Mouse (Mus musculus): ENCODE results near the gene Taf9. TPM values are rescaled to one million over a fixed set of nuclear protein-coding genes. Genes with fewer than 3 reads are reported as not detected.

The Taf9 gene
- polyA plus RNA-seq, 2 experiments = 16.2 TPM

DNA sequence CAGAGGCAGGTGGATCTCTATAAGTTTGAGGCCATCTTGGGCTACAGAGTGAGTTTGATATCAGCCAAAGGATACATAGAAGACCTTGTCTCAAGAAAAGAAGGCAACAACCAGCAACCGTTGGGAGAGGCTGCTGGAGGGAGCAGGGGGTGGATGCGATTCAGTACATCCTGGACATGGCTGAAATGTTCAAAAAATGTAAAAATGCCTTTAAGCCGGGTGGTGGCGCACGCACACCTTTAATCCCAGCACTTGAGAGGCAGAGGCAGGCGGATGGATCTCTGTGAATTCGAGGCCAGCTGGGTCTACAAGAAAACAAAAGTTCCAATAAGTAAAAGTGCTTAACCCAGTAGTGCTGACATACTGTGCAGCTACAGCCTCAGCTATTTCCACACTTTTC is 36.1 kb downstream of the Taf9 start:
- H3K4me3 ChIP-seq (replicated peaks; ENCODE audit: low read length) = no peak overlapping the region
- H3K27ac ChIP-seq (replicated peaks; ENCODE audit: low read depth, low read length) = no peak overlapping the region
- WGBS = 53% methylated on average over 7 of the region's 7 CpGs
- no peak overlapping the region for H3K4me2 ChIP-seq (replicated peaks; ENCODE audit: low read depth, low read length, severe bottlenecking)
- no peak for ATAC-seq (ENCODE audit: low FRiP score, low read depth)
- TF ChIP-seq POLR2A (IDR thresholded peaks at IDR 0.05; ENCODE audit: borderline replicate concordance, extremely low read depth, insufficient read depth, insufficient read length) = no peak
- no peak for DNase-seq (ENCODE audit: low spot score)
- H3K9me3 ChIP-seq (ENCODE audit: control insufficient read depth, low read length) = no peaks in the 10 kb centered on the region
- H3K4me1 ChIP-seq (ENCODE audit: control insufficient read depth, insufficient read depth, low read length) = no peaks in the 10 kb centered on the region
- no peaks in the 10 kb centered on the region for H3K36me3 ChIP-seq (ENCODE audit: control insufficient read depth, insufficient read depth, low read length)
- no peak overlapping the region for H3K9ac ChIP-seq (ENCODE audit: low read depth, low read length, severe bottlenecking)
- no peaks in the 10 kb centered on the region for H3K27me3 ChIP-seq (ENCODE audit: control insufficient read depth, insufficient read depth, low read length)

DNA sequence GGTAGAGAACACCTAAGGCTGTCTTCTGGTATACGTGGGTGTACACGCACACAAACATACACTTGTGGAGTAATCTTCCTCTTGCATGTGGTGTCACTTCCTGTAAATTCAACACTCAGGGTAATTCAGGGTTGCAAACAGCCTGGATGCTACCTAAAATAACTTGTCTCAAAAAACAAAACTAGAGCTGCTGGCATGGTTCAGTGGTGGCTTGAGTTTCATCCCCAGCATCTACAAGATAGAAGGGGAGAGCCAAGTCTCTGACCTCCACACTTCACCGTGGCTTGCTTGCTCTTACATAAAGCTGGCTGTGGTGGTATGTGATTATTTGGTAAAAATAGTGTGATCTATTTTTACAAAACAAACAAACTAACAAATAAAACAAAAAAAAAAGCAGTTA is 46.2 kb downstream of the Taf9 start:
- ATAC-seq (ENCODE audit: low FRiP score, low read depth) (no peak), DNase-seq (ENCODE audit: low spot score) (no peak)
- Histone ChIP-seq H3K36me3 (ENCODE audit: control insufficient read depth, insufficient read depth, low read length) (peaks cover 65% of the 10 kb centered on the region), H3K27me3 (ENCODE audit: control insufficient read depth, insufficient read depth, low read length) (no peaks in the 10 kb centered on the region), H3K4me2 (replicated peaks; ENCODE audit: low read depth, low read length, severe bottlenecking) (no peak overlapping the region), H3K27ac (replicated peaks; ENCODE audit: low read depth, low read length) (no peak overlapping the region), H3K9me3 (ENCODE audit: control insufficient read depth, low read length) (no peaks in the 10 kb centered on the region), H3K4me1 (ENCODE audit: control insufficient read depth, insufficient read depth, low read length) (no peaks in the 10 kb centered on the region), H3K9ac (ENCODE audit: low read depth, low read length, severe bottlenecking) (no peak overlapping the region), H3K4me3 (replicated peaks; ENCODE audit: low read length) (no peak overlapping the region)
- no peak for TF ChIP-seq POLR2A (IDR thresholded peaks at IDR 0.05; ENCODE audit: borderline replicate concordance, extremely low read depth, insufficient read depth, insufficient read length)
- WGBS = 98% methylated on average over 3 of the region's 3 CpGs

DNA sequence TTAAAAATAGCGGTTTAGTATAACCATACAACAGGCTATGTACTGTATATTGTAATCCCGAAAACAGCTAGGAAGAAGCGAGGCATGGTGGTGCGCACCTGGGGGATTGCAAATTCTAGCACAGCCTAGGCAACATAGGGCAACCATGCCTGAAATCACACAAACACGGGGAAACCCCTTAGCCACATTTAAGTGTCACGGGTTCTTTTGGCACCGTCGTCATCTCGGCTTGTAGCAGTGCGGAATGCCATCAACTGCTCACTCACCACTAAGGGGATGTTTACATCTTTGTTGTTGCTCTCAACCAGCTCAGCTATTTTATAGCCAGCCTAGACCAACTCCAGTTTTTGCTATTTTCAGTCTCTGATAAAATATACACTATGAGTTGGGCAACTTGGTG is 47.5 kb downstream of the Taf9 start:
- ATAC-seq (ENCODE audit: low FRiP score, low read depth) (no peak), DNase-seq (ENCODE audit: low spot score) (no peak)
- Histone ChIP-seq H3K27ac (replicated peaks; ENCODE audit: low read depth, low read length) (no peak overlapping the region), H3K4me3 (replicated peaks; ENCODE audit: low read length) (no peak overlapping the region), H3K9ac (ENCODE audit: low read depth, low read length, severe bottlenecking) (no peak overlapping the region), H3K27me3 (ENCODE audit: control insufficient read depth, insufficient read depth, low read length) (no peaks in the 10 kb centered on the region), H3K4me1 (ENCODE audit: control insufficient read depth, insufficient read depth, low read length) (no peaks in the 10 kb centered on the region), H3K9me3 (ENCODE audit: control insufficient read depth, low read length) (no peaks in the 10 kb centered on the region), H3K36me3 (ENCODE audit: control insufficient read depth, insufficient read depth, low read length) (peaks cover 77% of the 10 kb centered on the region), H3K4me2 (replicated peaks; ENCODE audit: low read depth, low read length, severe bottlenecking) (no peak overlapping the region)
- 94% methylated on average over 10 of the region's 10 CpGs for WGBS
- TF ChIP-seq POLR2A (IDR thresholded peaks at IDR 0.05; ENCODE audit: borderline replicate concordance, extremely low read depth, insufficient read depth, insufficient read length) = no peak

DNA sequence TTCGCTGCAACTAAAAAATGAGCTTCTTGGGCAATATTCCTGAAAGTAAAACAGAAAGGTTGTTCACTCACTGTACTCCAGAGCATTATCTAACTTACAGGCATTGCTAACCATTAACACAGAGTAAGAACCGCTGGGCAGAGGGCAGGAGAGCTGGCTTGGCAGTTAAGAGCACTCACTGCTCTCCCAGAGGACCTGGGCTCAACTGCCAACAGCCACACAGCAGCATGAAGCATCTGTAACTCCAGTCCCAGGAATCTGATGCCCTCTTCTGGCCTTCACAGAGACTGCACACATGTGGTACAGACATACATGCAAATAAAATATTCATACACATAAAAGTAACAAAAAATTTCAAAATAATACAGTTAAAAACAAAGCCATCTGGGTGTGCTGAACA is 52.1 kb downstream of the Taf9 start:
- no peak overlapping the region for H3K4me3 ChIP-seq (replicated peaks; ENCODE audit: low read length)
- H3K27me3 ChIP-seq (ENCODE audit: control insufficient read depth, insufficient read depth, low read length) = no peaks in the 10 kb centered on the region
- 91% methylated on average over 2 of the region's 2 CpGs for WGBS
- no peak overlapping the region for H3K4me2 ChIP-seq (replicated peaks; ENCODE audit: low read depth, low read length, severe bottlenecking)
- H3K4me1 ChIP-seq (ENCODE audit: control insufficient read depth, insufficient read depth, low read length) = no peaks in the 10 kb centered on the region
- no peak overlapping the region for H3K9ac ChIP-seq (ENCODE audit: low read depth, low read length, severe bottlenecking)
- no peak overlapping the region for H3K27ac ChIP-seq (replicated peaks; ENCODE audit: low read depth, low read length)
- H3K9me3 ChIP-seq (ENCODE audit: control insufficient read depth, low read length) = no peaks in the 10 kb centered on the region
- no peak for TF ChIP-seq POLR2A (IDR thresholded peaks at IDR 0.05; ENCODE audit: borderline replicate concordance, extremely low read depth, insufficient read depth, insufficient read length)
- no peak for DNase-seq (ENCODE audit: low spot score)
- ATAC-seq (ENCODE audit: low FRiP score, low read depth) = no peak
- H3K36me3 ChIP-seq (ENCODE audit: control insufficient read depth, insufficient read depth, low read length) = peaks cover 92% of the 10 kb centered on the region

Other genes starting within 250 kb of the Taf9 start
- 0.01 TPM in 2 replicates for gene Naip1, start 198.7 kb upstream of the Taf9 start, polyA plus RNA-seq (2012; rRNA removed)
- gene Naip1, start 198.7 kb upstream of the Taf9 start, polyA plus RNA-seq (2014; fragmentation: Nextera tagmentation; extraction: Ambion mirVana) = not detected in 2 replicates
- 95.3 and 102 TPM in 2 replicates for gene Gtf2h2, start 159.0 kb upstream of the Taf9 start, polyA plus RNA-seq (2012; rRNA removed)
- gene Gtf2h2, start 159.0 kb upstream of the Taf9 start, polyA plus RNA-seq (2014; fragmentation: Nextera tagmentation; extraction: Ambion mirVana) = 62.6 and 62.9 TPM in 2 replicates
- 1.9 and 3.1 TPM in 2 replicates for gene Ocln, start 98.9 kb upstream of the Taf9 start, polyA plus RNA-seq (2012; rRNA removed)
- 7.4 and 8.8 TPM in 2 replicates for gene Ocln, start 98.9 kb upstream of the Taf9 start, polyA plus RNA-seq (2014; fragmentation: Nextera tagmentation; extraction: Ambion mirVana)
- 3.6 and 3.9 TPM in 2 replicates for gene Marveld2, start 34.6 kb upstream of the Taf9 start, polyA plus RNA-seq (2012; rRNA removed)
- gene Marveld2, start 34.6 kb upstream of the Taf9 start, polyA plus RNA-seq (2014; fragmentation: Nextera tagmentation; extraction: Ambion mirVana) = 5.8 and 6.8 TPM in 2 replicates
- gene Ak6, start 600 bp upstream of the Taf9 start, polyA plus RNA-seq (2012; rRNA removed) = 153 and 187 TPM in 2 replicates
- 262 and 274 TPM in 2 replicates for gene Ak6, start 600 bp upstream of the Taf9 start, polyA plus RNA-seq (2014; fragmentation: Nextera tagmentation; extraction: Ambion mirVana)
- 15.0 and 17.5 TPM in 2 replicates for gene Rad17, start 528 bp upstream of the Taf9 start, polyA plus RNA-seq (2012; rRNA removed)
- gene Rad17, start 528 bp upstream of the Taf9 start, polyA plus RNA-seq (2014; fragmentation: Nextera tagmentation; extraction: Ambion mirVana) = 21.5 and 21.8 TPM in 2 replicates
- 1.9 and 3.3 TPM in 2 replicates for gene Ccdc125, start 18.1 kb downstream of the Taf9 start, polyA plus RNA-seq (2012; rRNA removed)
- gene Ccdc125, start 18.1 kb downstream of the Taf9 start, polyA plus RNA-seq (2014; fragmentation: Nextera tagmentation; extraction: Ambion mirVana) = 2.9 and 3.4 TPM in 2 replicates
- gene Cdk7, start 79.4 kb downstream of the Taf9 start, polyA plus RNA-seq (2012; rRNA removed) = 59.4 and 60.3 TPM in 2 replicates
- 94.8 and 96.4 TPM in 2 replicates for gene Cdk7, start 79.4 kb downstream of the Taf9 start, polyA plus RNA-seq (2014; fragmentation: Nextera tagmentation; extraction: Ambion mirVana)
- gene Mrps36, start 93.1 kb downstream of the Taf9 start, polyA plus RNA-seq (2012; rRNA removed) = 48.4 and 57.9 TPM in 2 replicates
- 113 and 117 TPM in 2 replicates for gene Mrps36, start 93.1 kb downstream of the Taf9 start, polyA plus RNA-seq (2014; fragmentation: Nextera tagmentation; extraction: Ambion mirVana)
- gene Cenph, start 124.3 kb downstream of the Taf9 start, polyA plus RNA-seq (2012; rRNA removed) = 22.1 and 29.4 TPM in 2 replicates
- 28.5 and 29.3 TPM in 2 replicates for gene Cenph, start 124.3 kb downstream of the Taf9 start, polyA plus RNA-seq (2014; fragmentation: Nextera tagmentation; extraction: Ambion mirVana)
- gene Ccnb1, start 135.0 kb downstream of the Taf9 start, polyA plus RNA-seq (2012; rRNA removed) = 131 and 135 TPM in 2 replicates
- gene Ccnb1, start 135.0 kb downstream of the Taf9 start, polyA plus RNA-seq (2014; fragmentation: Nextera tagmentation; extraction: Ambion mirVana) = 193 and 195 TPM in 2 replicates
- 69.0 and 69.2 TPM in 2 replicates for gene Slc30a5, start 181.8 kb downstream of the Taf9 start, polyA plus RNA-seq (2012; rRNA removed)
- gene Slc30a5, start 181.8 kb downstream of the Taf9 start, polyA plus RNA-seq (2014; fragmentation: Nextera tagmentation; extraction: Ambion mirVana) = 70.9 and 73.5 TPM in 2 replicates